Mouse (Mus musculus) gonadal fat pad, adult 2 months (tissue): Measurements from ENCODE around the gene Prb1. TPM values are rescaled to one million over a fixed set of nuclear protein-coding genes. Genes with fewer than 3 reads are reported as not detected.
"Not testable (repeated sequence)": the region's sequence is repeated elsewhere in the genome, so short reads cannot be mapped to it uniquely, and the experiment has no call there.

Source experiments
- DNase-seq: peaks from one replicate; pipeline ENCODE4 v3.0.0-alpha.2; 2012; ENCODE audit warnings: low read depth
- polyA plus RNA-seq: library from polyadenylated mRNA; depleted of rRNA; stranded (reverse); fragments of >200 nt; gene quantifications from 2 replicates; pipeline ENCODE4 v1.2.3, GENCODE M21; 2012; rRNA removed

The Prb1 gene
- polyA plus RNA-seq = not detected in 2 replicates

GRCm38 (mm10) chr6:132210421-132210820 lies at the start of gene Prb1:
Prb1 (minus strand) TSS chr6:132210521.
- DNase-seq = not testable (repeated sequence)

Other genes with a start within 250 kb of the Prb1 start
- not detected in 2 replicates for gene Prpmp5, start 104.2 kb upstream of the Prb1 start, polyA plus RNA-seq
- gene Gm8882, start 153.6 kb upstream of the Prb1 start, polyA plus RNA-seq = not detected in 2 replicates